Mouse (Mus musculus) stomach, postnatal 0 days (tissue): ENCODE measurements at regions not wholly inside any gene's neighbourhood (a gene's known extent, or its start where the extent isn't known, plus 50 kb on each side); places are given as distances from the start of the nearest gene placed in this dataset.

Experiments
- CTCF ChIP-seq: IDR thresholded peaks from 2 replicates; pipeline ENCODE4 v1.5.1; 2016; ENCODE audit warnings: antibody characterized with exemption, low read depth, mild to moderate bottlenecking, moderate library complexity
- EP300 ChIP-seq: optimal IDR thresholded peaks from 2 replicates; pipeline ENCODE3; 2016; ENCODE audit warnings: antibody characterized with exemption

GRCm38 (mm10) chr10:19140628-19141027 is 125.2 kb upstream of the Tnfaip3 start:
- TF ChIP-seq EP300, result no peak
- no peak for TF ChIP-seq CTCF
